Mouse (Mus musculus): ENCODE results near the gene Sumf1. TPM values are rescaled to one million over a fixed set of nuclear protein-coding genes. Genes with fewer than 3 reads are reported as not detected.

Gene Sumf1
- polyA plus RNA-seq, 1 experiment: 37.6 TPM

DNA sequence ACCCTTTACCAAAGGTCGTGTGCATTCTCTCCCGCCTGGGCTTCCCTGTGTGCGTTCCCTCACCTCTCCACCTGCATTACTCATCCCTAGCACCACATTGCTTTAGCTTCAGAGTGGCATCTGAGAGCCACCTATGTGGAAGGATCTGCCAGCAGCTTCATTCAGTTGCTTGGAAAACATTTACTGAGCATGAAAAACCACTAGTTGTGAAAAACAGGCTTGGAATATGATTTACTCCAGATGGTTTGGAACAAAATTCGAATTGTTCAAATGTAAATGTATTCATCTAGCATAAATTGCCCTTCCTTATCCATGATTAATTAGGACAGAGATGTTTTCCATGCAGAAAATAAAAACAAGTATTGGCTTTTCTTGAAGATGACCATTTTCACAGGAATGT lies 128.0 kb downstream of the Sumf1 start:
- no peak overlapping the region for H3K27ac ChIP-seq (ENCODE audit: insufficient read depth, low read depth, low read length)
- no peak overlapping the region for H3K4me3 ChIP-seq (ENCODE audit: insufficient read depth, low read depth, low read length)
- WGBS: 57% methylated on average over 4 of the region's 4 CpGs
- TF ChIP-seq POLR2A (IDR thresholded peaks at IDR 0.05; ENCODE audit: low read depth, low read length) (no peak), CTCF (conservative IDR thresholded peaks at IDR 0.05; ENCODE audit: insufficient read depth, insufficient read length, low read depth, low read length) (no peak)
- H3K36me3 ChIP-seq (ENCODE audit: control insufficient read depth, insufficient read depth, low read length): no peaks in the 10 kb centered on the region
- no peaks in the 10 kb centered on the region for H3K4me1 ChIP-seq (ENCODE audit: control insufficient read depth, insufficient read depth, low read length)
- DNase-seq: no peak
- no peaks in the 10 kb centered on the region for H3K27me3 ChIP-seq (replicated peaks; ENCODE audit: control insufficient read depth, insufficient read depth, low read length)

Other genes starting within 250 kb of the Sumf1 start
- gene Setmar, start 120.5 kb downstream of the Sumf1 start, polyA plus RNA-seq (2012; rRNA removed): 3.6 and 3.7 TPM in 2 replicates
- 68.2 and 74.5 TPM in 2 replicates for gene Itpr1, start 27.5 kb upstream of the Sumf1 start, polyA plus RNA-seq (2012; rRNA removed)